In genomic region chr17:69786985-69787384, GRCm38 (mm10) we compare ENCODE assay signal across 25 mouse cellular contexts.
DNase-seq lines count a peak whose midpoint lies in the region; ATAC-seq and TF ChIP-seq lines count a peak whose summit lies in the region.
"Had no signal": no experiment of that assay in that cellular context is flagged by ENCODE, and none has a peak within 500 bp of the region (broad histone marks: within the 10 kb centered on the region; RNA-seq: fewer than 3 reads in every experiment).

No protein-coding gene starts in this region.

- H3K27me3 ChIP-seq in intestine, embryonic 15.5 days (replicated peaks), result no peaks in the 10 kb centered on the region
- H3K27me3 ChIP-seq in liver, postnatal 0 days (ENCODE audit: insufficient read depth, low read length), result no peaks in the 10 kb centered on the region
- H3K27me3 ChIP-seq: embryonic facial prominence, embryonic 13.5 days; embryonic facial prominence, embryonic 15.5 days; forebrain, embryonic 12.5 days; Patski had no signal

- no peak overlapping the region for H3K4me3 ChIP-seq in intestine, embryonic 15.5 days (replicated peaks)
- H3K4me3 ChIP-seq in liver, postnatal 0 days (ENCODE audit: low read depth, low read length), result no peak overlapping the region
- H3K4me3 ChIP-seq: embryonic facial prominence, embryonic 13.5 days; embryonic facial prominence, embryonic 15.5 days; erythroblast, embryonic 14.5 days; forebrain, embryonic 10.5 days; forebrain, embryonic 12.5 days had no signal

- no peak for TF ChIP-seq CTCF in liver, postnatal 0 days (IDR thresholded peaks at IDR 0.05; ENCODE audit: low read depth)

- ATAC-seq in intestine, embryonic 15.5 days, result no peak
- ATAC-seq in liver, postnatal 0 days, result no peak
- ATAC-seq: forebrain, embryonic 14.5 days; forebrain, embryonic 16.5 days; Patski had no signal

- no peaks in the 10 kb centered on the region for H3K36me3 ChIP-seq in intestine, embryonic 15.5 days
- no peaks in the 10 kb centered on the region for H3K36me3 ChIP-seq in liver, postnatal 0 days (replicated peaks; ENCODE audit: insufficient read depth, low read length)
- H3K36me3 ChIP-seq: embryonic facial prominence, embryonic 13.5 days; embryonic facial prominence, embryonic 15.5 days; forebrain, embryonic 10.5 days; forebrain, embryonic 12.5 days; G1E had no signal

- no peaks in the 10 kb centered on the region for H3K4me1 ChIP-seq in intestine, embryonic 15.5 days (replicated peaks)
- no peaks in the 10 kb centered on the region for H3K4me1 ChIP-seq in liver, postnatal 0 days (ENCODE audit: insufficient read depth)
- H3K4me1 ChIP-seq: embryonic facial prominence, embryonic 13.5 days; embryonic facial prominence, embryonic 15.5 days; forebrain, embryonic 10.5 days; forebrain, embryonic 12.5 days had no signal

- no peak for TF ChIP-seq EP300 in liver, postnatal 0 days (IDR thresholded peaks at IDR 0.05; ENCODE audit: low read depth)

- WGBS in intestine, embryonic 15.5 days, result 75% methylated on average over 3 of the region's 3 CpGs
- WGBS in liver, postnatal 0 days (ENCODE audit: insufficient replicate concordance), result 60% methylated on average over 3 of the region's 3 CpGs

- no peak overlapping the region for H3K9ac ChIP-seq in intestine, embryonic 15.5 days
- H3K9ac ChIP-seq in liver, postnatal 0 days (replicated peaks), result no peak overlapping the region
- H3K9ac ChIP-seq: embryonic facial prominence, embryonic 13.5 days; embryonic facial prominence, embryonic 15.5 days; forebrain, embryonic 12.5 days had no signal

- no peaks in the 10 kb centered on the region for H3K9me3 ChIP-seq in intestine, embryonic 15.5 days
- no peaks in the 10 kb centered on the region for H3K9me3 ChIP-seq in liver, postnatal 0 days (ENCODE audit: low read length)
- H3K9me3 ChIP-seq: embryonic facial prominence, embryonic 13.5 days; embryonic facial prominence, embryonic 15.5 days; forebrain, embryonic 12.5 days had no signal

- H3K27ac ChIP-seq in intestine, embryonic 15.5 days, result no peak overlapping the region
- H3K27ac ChIP-seq in liver, postnatal 0 days (ENCODE audit: low read depth), result no peak overlapping the region
- H3K27ac ChIP-seq: embryonic facial prominence, embryonic 13.5 days; embryonic facial prominence, embryonic 15.5 days; forebrain, embryonic 10.5 days; forebrain, embryonic 12.5 days had no signal

- peak; percentile 94 for DNase-seq in ES-CJ7 (ENCODE audit: low read depth, low spot score)
- peak; percentile 95 for DNase-seq in R1 (ENCODE audit: low read depth, low spot score)
- DNase-seq in ZHBTc4 (ENCODE audit: low read depth, low spot score), result peak; percentile 92
- no peak for DNase-seq in natural killer cell, adult 2 months (ENCODE audit: low spot score in 2 of 2)
- DNase-seq in liver, postnatal 0 days, result no peak
- DNase-seq: adrenal gland, adult 2 months; adrenal gland, postnatal 10 days; adrenal gland, postnatal 25 days; cerebellum, adult 11 months; cerebellum, adult 18-20 months; cerebellum, adult 8-10 months; cerebellum, adult 9-11 months; cerebellum, postnatal 14 days; cerebellum, postnatal 36 days; embryo, embryonic 11 days had no signal

- no peak overlapping the region for H3K4me2 ChIP-seq in intestine, embryonic 15.5 days (replicated peaks)
- no peak overlapping the region for H3K4me2 ChIP-seq in liver, postnatal 0 days (ENCODE audit: low read depth, low read length)
- H3K4me2 ChIP-seq: embryonic facial prominence, embryonic 13.5 days; embryonic facial prominence, embryonic 15.5 days; forebrain, embryonic 12.5 days had no signal

Comparison
In these comparisons a context has a peak if more than half of its experiments do, and no peak if none do; other contexts are left out.
1. DNase-seq: peak in ES-CJ7 (single experiment), R1 (single experiment) and ZHBTc4 (single experiment); none in natural killer cell, adult 2 months (0 of 2) and liver, postnatal 0 days (single experiment).